Mouse (Mus musculus): ENCODE measurements around the gene Myh7b. TPM values are rescaled to one million over a fixed set of nuclear protein-coding genes. Genes with fewer than 3 reads are reported as not detected.

Gene Myh7b
- polyA plus RNA-seq, 1 experiment from 2014 or later, result 0.59 TPM

DNA sequence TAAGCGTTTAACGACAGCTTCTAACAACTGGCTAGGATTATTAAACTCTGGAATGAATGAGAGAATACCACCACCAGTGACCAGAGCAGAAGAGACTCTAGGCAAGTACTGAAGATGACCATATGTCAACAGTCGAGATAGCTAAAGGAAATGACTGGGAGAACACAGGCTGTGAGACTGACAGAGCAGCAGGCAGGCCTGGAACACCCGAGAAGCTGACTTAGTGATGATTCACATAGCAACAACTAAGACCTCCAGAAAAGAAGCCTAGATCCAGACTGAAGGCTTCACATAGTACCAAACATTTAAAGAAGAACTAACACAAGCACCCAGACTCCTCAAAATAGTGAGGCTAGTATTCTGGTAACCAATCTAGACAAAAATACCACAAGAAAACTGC is 64.1 kb downstream of the Myh7b start:
- H3K9ac ChIP-seq (replicated peaks), result no peak overlapping the region
- no peak overlapping the region for H3K4me3 ChIP-seq
- no peak for ATAC-seq (replicated peaks)
- 77% methylated on average over 4 of the region's 4 CpGs for WGBS
- peaks cover 23% of the 10 kb centered on the region for H3K36me3 ChIP-seq
- no peaks in the 10 kb centered on the region for H3K27me3 ChIP-seq
- no peak overlapping the region for H3K4me2 ChIP-seq (replicated peaks)
- H3K9me3 ChIP-seq, result no peaks in the 10 kb centered on the region
- H3K4me1 ChIP-seq, result no peaks in the 10 kb centered on the region
- no peak overlapping the region for H3K27ac ChIP-seq (replicated peaks)

DNA sequence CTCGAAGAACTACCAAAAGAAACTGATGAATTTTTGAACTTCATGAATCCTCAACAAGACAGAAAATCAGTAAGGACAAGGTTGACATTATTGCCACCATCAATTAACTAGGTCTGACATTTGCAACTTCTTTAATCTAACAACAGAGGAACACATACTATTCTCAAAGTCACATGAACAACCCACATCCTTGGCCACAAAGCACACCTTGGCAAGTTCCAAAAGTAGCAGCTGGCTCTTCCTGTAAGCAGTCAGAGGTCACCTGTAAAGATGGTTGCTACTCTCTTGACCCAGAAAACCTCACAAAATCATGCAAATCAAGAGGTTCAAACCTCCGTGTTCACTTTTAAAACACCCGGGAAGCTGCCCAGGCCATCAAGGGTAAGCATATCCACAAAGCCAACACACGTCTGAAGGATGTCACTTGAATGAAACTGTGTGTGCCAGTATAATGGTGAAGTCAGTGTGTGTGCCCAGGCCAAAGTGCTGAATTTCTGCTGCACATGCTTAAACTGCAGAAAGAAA is 68.6 kb downstream of the Myh7b start:
- H3K27me3 ChIP-seq, result no peaks in the 10 kb centered on the region
- no peak overlapping the region for H3K4me3 ChIP-seq
- WGBS, result 95% methylated on average over 4 of the region's 4 CpGs
- no peak for ATAC-seq (replicated peaks)
- H3K36me3 ChIP-seq, result no peaks in the 10 kb centered on the region
- no peak overlapping the region for H3K4me2 ChIP-seq (replicated peaks)
- H3K9me3 ChIP-seq, result no peaks in the 10 kb centered on the region
- H3K27ac ChIP-seq (replicated peaks), result no peak overlapping the region
- no peaks in the 10 kb centered on the region for H3K4me1 ChIP-seq
- no peak overlapping the region for H3K9ac ChIP-seq (replicated peaks)

DNA sequence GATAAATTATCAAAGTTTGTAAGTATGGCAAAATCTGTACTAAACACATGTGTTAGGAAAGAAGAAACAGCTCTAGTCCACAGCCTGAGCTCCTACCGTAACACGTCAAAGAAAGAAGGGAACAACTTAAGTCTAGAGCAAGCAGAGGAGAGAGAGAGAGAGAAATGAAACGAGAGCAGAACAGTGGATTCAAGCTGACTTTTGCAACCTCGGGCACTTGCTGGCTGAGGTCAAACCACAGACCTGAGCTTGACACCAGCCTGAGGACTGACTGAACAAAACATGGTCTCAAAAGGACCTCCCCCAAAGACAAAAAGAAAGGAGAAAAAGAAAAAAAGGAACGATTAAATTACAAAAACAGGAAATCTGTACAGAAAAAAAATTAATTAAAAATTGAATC is 69.6 kb downstream of the Myh7b start:
- Histone ChIP-seq H3K36me3 (peaks cover 1% of the 10 kb centered on the region; the same call in 1 of the 2 replicates), H3K27me3 (no peaks in the 10 kb centered on the region), H3K9me3 (no peaks in the 10 kb centered on the region), H3K4me3 (no peak overlapping the region), H3K27ac (replicated peaks) (no peak overlapping the region), H3K9ac (replicated peaks) (no peak overlapping the region), H3K4me1 (no peaks in the 10 kb centered on the region), H3K4me2 (replicated peaks) (no peak overlapping the region)
- ATAC-seq (replicated peaks), result no peak
- WGBS, result 79% methylated on average over 5 of the region's 5 CpGs

DNA sequence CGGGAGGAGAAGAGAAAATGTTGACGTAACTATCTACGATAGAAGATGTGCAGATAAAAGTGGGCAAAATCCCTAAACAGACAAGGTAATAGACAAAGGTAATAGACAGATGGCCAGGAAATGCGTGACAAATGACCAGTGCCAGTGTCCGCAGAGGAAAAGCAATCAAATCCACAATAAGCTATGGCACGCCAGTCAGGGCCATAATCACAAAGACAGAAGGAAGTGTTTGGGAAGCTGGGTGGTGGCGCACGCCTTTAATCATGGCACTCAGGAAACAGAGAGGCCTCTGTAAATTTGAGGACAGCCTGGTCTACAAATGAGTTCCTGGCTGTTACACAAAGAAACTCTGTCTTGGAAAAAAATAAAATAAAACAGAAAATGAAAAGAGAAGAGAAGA is 70.2 kb downstream of the Myh7b start:
- no peaks in the 10 kb centered on the region for H3K27me3 ChIP-seq
- WGBS, result 82% methylated on average over 8 of the region's 8 CpGs

DNA sequence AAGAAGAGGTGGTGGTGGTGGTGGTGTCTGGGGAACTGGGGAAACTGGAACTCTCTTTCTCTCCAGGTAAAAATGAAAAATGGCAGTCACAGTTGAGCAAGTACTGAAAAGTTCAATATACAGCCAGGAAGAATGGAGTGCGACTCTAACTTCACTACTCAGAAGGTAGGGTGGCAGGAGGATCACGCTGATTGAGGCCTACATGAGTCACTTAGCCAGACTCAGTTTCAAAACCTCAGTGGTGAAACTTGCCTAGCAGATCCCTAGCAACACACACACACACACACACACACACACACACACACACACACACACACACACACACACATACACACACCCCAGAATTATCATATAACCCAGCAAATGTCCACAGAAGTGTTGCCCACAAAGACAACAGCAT is 70.9 kb downstream of the Myh7b start:
- no peak for ATAC-seq (replicated peaks)
- 98% methylated on average over 2 of the region's 2 CpGs for WGBS
- H3K27ac ChIP-seq (replicated peaks), result no peak overlapping the region

More for the DNA sequence above, 70.2 kb downstream of the Myh7b start:
- Histone ChIP-seq H3K4me3 (no peak overlapping the region), H3K4me2 (replicated peaks) (no peak overlapping the region), H3K9ac (replicated peaks) (no peak overlapping the region), H3K9me3 (no peaks in the 10 kb centered on the region), H3K27ac (replicated peaks) (no peak overlapping the region), H3K36me3 (peaks cover 3% of the 10 kb centered on the region; the same call in 1 of the 2 replicates), H3K4me1 (no peaks in the 10 kb centered on the region)
- no peak for ATAC-seq (replicated peaks)

DNA sequence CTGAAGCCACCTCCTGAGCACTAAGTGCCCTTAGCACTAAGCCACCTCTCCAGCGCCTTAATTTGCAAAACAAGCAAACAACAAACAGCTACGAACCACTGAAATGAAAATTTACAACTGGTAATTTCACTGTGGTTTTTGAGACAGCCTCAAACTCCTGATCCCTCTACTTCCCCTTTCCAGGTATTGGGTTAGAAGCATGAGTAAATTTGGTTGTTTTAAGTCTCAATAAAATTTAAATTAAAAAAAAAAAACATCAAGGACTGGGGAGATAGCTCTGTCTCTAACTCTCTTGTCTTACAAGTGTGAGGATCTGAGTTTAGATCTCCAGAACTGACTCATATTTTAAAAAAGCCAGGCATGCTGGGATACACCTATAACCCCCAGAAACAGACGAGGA is 72.1 kb downstream of the Myh7b start:
- peaks cover 7% of the 10 kb centered on the region; the same call in 1 of the 2 replicates for H3K36me3 ChIP-seq
- H3K4me1 ChIP-seq, result peaks cover 4% of the 10 kb centered on the region; the same call in 1 of the 2 replicates
- no peaks in the 10 kb centered on the region for H3K27me3 ChIP-seq
- WGBS, result 68% methylated on average over 3 of the region's 3 CpGs
- H3K9me3 ChIP-seq, result no peaks in the 10 kb centered on the region
- no peak overlapping the region for H3K9ac ChIP-seq (replicated peaks)
- H3K27ac ChIP-seq (replicated peaks), result no peak overlapping the region
- no peak for ATAC-seq (replicated peaks)
- no peak overlapping the region for H3K4me2 ChIP-seq (replicated peaks)
- no peak overlapping the region for H3K4me3 ChIP-seq

More for the DNA sequence above, 70.9 kb downstream of the Myh7b start:
- no peaks in the 10 kb centered on the region for H3K9me3 ChIP-seq
- H3K4me1 ChIP-seq, result no peaks in the 10 kb centered on the region
- H3K36me3 ChIP-seq, result peaks cover 3% of the 10 kb centered on the region; the same call in 1 of the 2 replicates
- no peak overlapping the region for H3K4me3 ChIP-seq
- H3K27me3 ChIP-seq, result no peaks in the 10 kb centered on the region
- H3K9ac ChIP-seq (replicated peaks), result no peak overlapping the region
- H3K4me2 ChIP-seq (replicated peaks), result no peak overlapping the region

DNA sequence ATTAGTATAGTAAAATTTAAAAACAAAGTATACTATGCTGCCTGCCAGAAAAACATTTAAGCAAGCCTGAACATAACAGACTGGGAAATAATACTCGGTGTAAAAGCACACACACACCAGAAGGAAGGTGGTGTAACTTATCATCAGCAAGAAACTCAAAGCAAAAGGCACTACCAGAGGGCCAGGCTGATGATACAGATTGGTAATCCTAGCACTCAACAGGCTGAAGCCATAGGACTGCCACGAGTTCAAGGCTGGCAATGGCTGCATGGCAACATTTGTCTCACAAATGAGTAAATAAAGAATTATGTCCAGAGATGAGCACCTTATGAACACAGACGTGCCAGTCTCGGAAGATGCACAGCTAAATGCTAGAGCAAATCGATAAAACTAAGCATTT is 72.8 kb downstream of the Myh7b start:
- no peak overlapping the region for H3K4me3 ChIP-seq
- no peaks in the 10 kb centered on the region for H3K27me3 ChIP-seq
- peaks cover 7% of the 10 kb centered on the region; the same call in 1 of the 2 replicates for H3K36me3 ChIP-seq
- no peaks in the 10 kb centered on the region for H3K9me3 ChIP-seq
- ATAC-seq (replicated peaks), result no peak
- H3K4me1 ChIP-seq, result peaks cover 4% of the 10 kb centered on the region; the same call in 1 of the 2 replicates
- H3K27ac ChIP-seq (replicated peaks), result no peak overlapping the region
- H3K9ac ChIP-seq (replicated peaks), result no peak overlapping the region
- WGBS, result 91% methylated on average over 5 of the region's 5 CpGs
- H3K4me2 ChIP-seq (replicated peaks), result no peak overlapping the region

MicroRNAs within 50 kb of the gene (microRNA counts, 519-probe panel; counts per million panel counts)
- microRNA mmu-miR-499, result not detected

Small RNAs within 50 kb of the gene (microRNA-seq; reads per million reads assigned to microRNA genes)
- 4.2 reads per million, percentile 15 among the genes with 10 or more reads in this experiment for gene Mir499

Other genes starting within 250 kb of the Myh7b start
- gene Trp53inp2, start 230.2 kb upstream of the Myh7b start, polyA plus RNA-seq (2015; fragmentation: Nextera tagmentation; extraction: Ambion mirVana), result 73.2 and 87.6 TPM in 2 replicates
- gene Ncoa6, start 137.3 kb upstream of the Myh7b start, polyA plus RNA-seq (2015; fragmentation: Nextera tagmentation; extraction: Ambion mirVana), result 28.1 and 28.8 TPM in 2 replicates
- gene Acss2, start 93.3 kb upstream of the Myh7b start, polyA plus RNA-seq (2015; fragmentation: Nextera tagmentation; extraction: Ambion mirVana), result 21.6 and 22.5 TPM in 2 replicates
- gene Ggt7, start 93.0 kb upstream of the Myh7b start, polyA plus RNA-seq (2015; fragmentation: Nextera tagmentation; extraction: Ambion mirVana), result 51.6 and 53.7 TPM in 2 replicates
- gene Gss, start 18.4 kb upstream of the Myh7b start, polyA plus RNA-seq (2015; fragmentation: Nextera tagmentation; extraction: Ambion mirVana), result 12.8 and 15.6 TPM in 2 replicates
- 172 and 180 TPM in 2 replicates for gene Trpc4ap, start 81.2 kb downstream of the Myh7b start, polyA plus RNA-seq (2015; fragmentation: Nextera tagmentation; extraction: Ambion mirVana)
- gene Edem2, start 118.3 kb downstream of the Myh7b start, polyA plus RNA-seq (2015; fragmentation: Nextera tagmentation; extraction: Ambion mirVana), result 42.4 and 46.5 TPM in 2 replicates
- not detected in 2 replicates for gene Gm17581, start 124.7 kb downstream of the Myh7b start, polyA plus RNA-seq (2015; fragmentation: Nextera tagmentation; extraction: Ambion mirVana)
- 1.9 and 2.7 TPM in 2 replicates for gene Procr, start 139.9 kb downstream of the Myh7b start, polyA plus RNA-seq (2015; fragmentation: Nextera tagmentation; extraction: Ambion mirVana)
- gene Mmp24, start 164.1 kb downstream of the Myh7b start, polyA plus RNA-seq (2015; fragmentation: Nextera tagmentation; extraction: Ambion mirVana), result 13.1 TPM in 2 replicates
- 30.5 and 32.5 TPM in 2 replicates for gene BC029722, start 208.2 kb downstream of the Myh7b start, polyA plus RNA-seq (2015; fragmentation: Nextera tagmentation; extraction: Ambion mirVana)
- gene Eif6, start 215.7 kb downstream of the Myh7b start, polyA plus RNA-seq (2015; fragmentation: Nextera tagmentation; extraction: Ambion mirVana), result 159 and 160 TPM in 2 replicates
- 0.57 and 0.61 TPM in 2 replicates for gene Fam83c, start 223.6 kb downstream of the Myh7b start, polyA plus RNA-seq (2015; fragmentation: Nextera tagmentation; extraction: Ambion mirVana)